Mouse (Mus musculus): ENCODE measurements around the gene Pbx2.

- TF ChIP-seq EP300 (IDR thresholded peaks at IDR 0.05; ENCODE audit: insufficient read depth, low read depth, low read length) (no peak), CTCF (IDR thresholded peaks at IDR 0.05; ENCODE audit: low read depth, low read length) (no peak), POLR2A (IDR thresholded peaks at IDR 0.05; ENCODE audit: insufficient read depth, low read length) (no peak)
These were observed 12.5 kb downstream of the Pbx2 start, which contains the start of gene Rnf5 for GRCm38 (mm10) chr17:34603375-34604060.
